Mouse (Mus musculus) activated CD4-positive, CD25-positive, alpha-beta regulatory T cell (primary cell): Measurements from ENCODE around the gene Gm15127. TPM values are rescaled to one million over a fixed set of nuclear protein-coding genes. Genes with fewer than 3 reads are reported as not detected.

ENCODE experiments used
- polyA plus RNA-seq, 2 experiments: library from polyadenylated mRNA; unstranded; fragments of 100-300 nt; shearing (Covaris generic); gene quantifications; one replicate each; pipeline ENCODE4 v1.2.1; 2017

The Gm15127 gene
- not detected for polyA plus RNA-seq

GRCm38 (mm10) chrX:148663298-148663697 is at the start of gene Gm15127:
Gene Gm15127 (plus strand): TSS chrX:148663598.

GRCm38 (mm10) chrX:148615053-148615452 is 48.3 kb upstream of the Gm15127 start, which contains the start of gene Gm8334:
Gene Gm8334 (minus strand): TSS chrX:148615153.

Other genes with a start within 250 kb of the Gm15127 start
- not detected for gene Gm15114, start 174.6 kb upstream of the Gm15127 start, polyA plus RNA-seq
- gene Gm8334, start 48.4 kb upstream of the Gm15127 start, polyA plus RNA-seq = under 1 TPM in 1 of 2 experiments, not detected in 1; 0.23 TPM
- gene Luzp4, start 194.0 kb downstream of the Gm15127 start, polyA plus RNA-seq = not detected